Mouse (Mus musculus): ENCODE results near the gene Xylb.

DNA sequence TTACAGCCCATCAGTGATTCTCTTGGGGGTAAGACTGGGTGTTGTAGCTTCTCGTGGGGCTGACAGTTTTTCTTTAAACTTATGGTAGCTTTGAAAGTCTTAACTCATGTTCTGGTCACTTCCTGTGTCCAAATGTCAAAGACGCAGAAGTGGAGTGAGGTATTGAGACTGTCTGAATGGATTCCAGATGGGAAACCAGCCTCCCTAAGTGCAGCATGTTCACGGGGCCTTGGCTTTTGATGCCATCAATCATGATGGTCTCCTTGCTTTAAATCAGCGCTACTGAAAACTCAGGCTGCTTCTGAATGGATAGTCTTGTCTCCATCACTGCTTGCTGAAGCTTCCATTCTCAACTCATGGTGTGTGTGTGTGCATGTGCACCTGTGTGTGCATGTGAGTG, 14.1 kb downstream of the Xylb start:
- TF ChIP-seq ZC3H11A (IDR thresholded peaks at IDR 0.05; ENCODE audit: borderline replicate concordance, low read depth, low read length) (no peak), MAFK (IDR thresholded peaks at IDR 0.05; ENCODE audit: insufficient read depth, low read depth, low read length) (no peak), CHD2 (IDR thresholded peaks at IDR 0.05; ENCODE audit: low read depth, low read length) (no peak), HCFC1 (IDR thresholded peaks at IDR 0.05; ENCODE audit: borderline replicate concordance, insufficient read depth, low read length) (no peak), ZNF384 (IDR thresholded peaks at IDR 0.05; ENCODE audit: low read depth, low read length) (no peak)
